Mouse (Mus musculus) embryo, embryonic 10.5 days (tissue): ENCODE results near the gene Khk.
A peak's percentile ranks its signal among the peaks of the same experiment; 100 is the strongest.

Experiments
- DNase-seq: peaks from one replicate; pipeline ENCODE4 v3.0.0-alpha.2; 2015; ENCODE audit warnings: low spot score

The Khk gene

GRCm38 (mm10) chr5:30913060-30913841 lies 8.0 kb upstream of the Khk start, which contains the start of gene Emilin1:
Gene Emilin1 (plus strand): TSS chr5:30913402.
- DNase-seq = peak; percentile 91

DNA sequence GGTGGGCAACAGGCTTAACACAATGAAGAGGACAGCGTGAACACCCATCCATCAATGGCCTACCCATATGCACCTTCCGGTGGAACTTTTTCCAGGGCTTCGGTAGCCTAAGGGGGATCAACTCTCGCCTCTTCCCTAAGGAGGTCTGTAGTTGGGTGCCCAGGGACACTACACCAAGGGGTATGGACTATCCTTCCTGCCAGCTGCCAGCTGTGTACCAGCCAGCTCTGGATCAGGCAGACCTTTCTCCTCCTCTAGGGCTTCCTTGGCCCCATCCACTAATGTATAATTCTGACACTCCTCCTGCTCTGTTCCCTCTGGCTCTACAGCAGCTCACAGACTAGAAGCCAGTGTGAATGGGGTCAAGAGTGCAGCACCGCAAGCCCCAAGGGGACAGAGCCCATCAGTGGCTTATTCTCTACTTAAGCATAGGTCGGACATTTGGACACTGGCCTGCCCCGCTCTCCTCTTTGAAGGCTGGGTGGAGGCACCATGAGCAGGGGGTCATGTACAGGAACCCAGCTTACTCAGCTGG lies 7.1 kb upstream of the Khk start:
- DNase-seq = peak; percentile 29

DNA sequence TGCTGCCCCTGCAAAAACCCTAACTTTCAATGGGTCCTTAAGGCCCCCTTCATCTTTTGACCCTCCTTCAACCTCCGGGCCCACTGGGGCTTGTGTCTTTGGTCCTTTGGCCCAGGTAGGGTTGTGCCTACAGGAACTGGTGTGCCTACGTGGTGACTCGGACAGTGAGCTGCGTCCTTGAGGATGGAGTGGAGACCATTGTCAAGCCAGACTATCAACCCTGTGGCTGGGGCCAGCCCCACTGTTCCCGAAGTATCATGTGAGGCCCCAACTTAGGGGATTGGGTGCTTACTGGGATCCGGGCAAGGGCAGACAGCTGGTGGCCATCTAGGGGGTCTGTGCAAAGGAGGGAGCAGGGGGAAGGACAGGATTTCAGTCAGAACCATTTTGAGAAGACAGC lies 6.4 kb upstream of the Khk start:
- DNase-seq = no peak

GRCm38 (mm10) chr5:30915456-30915855 lies 5.8 kb upstream of the Khk start:
- DNase-seq = no peak

GRCm38 (mm10) chr5:30915974-30916433 lies 5.2 kb upstream of the Khk start:
- peak; percentile 99 for DNase-seq

GRCm38 (mm10) chr5:30916841-30917240 lies 4.4 kb upstream of the Khk start:
- DNase-seq = no peak

GRCm38 (mm10) chr5:30917348-30917747 lies 3.9 kb upstream of the Khk start:
- DNase-seq = no peak

DNA sequence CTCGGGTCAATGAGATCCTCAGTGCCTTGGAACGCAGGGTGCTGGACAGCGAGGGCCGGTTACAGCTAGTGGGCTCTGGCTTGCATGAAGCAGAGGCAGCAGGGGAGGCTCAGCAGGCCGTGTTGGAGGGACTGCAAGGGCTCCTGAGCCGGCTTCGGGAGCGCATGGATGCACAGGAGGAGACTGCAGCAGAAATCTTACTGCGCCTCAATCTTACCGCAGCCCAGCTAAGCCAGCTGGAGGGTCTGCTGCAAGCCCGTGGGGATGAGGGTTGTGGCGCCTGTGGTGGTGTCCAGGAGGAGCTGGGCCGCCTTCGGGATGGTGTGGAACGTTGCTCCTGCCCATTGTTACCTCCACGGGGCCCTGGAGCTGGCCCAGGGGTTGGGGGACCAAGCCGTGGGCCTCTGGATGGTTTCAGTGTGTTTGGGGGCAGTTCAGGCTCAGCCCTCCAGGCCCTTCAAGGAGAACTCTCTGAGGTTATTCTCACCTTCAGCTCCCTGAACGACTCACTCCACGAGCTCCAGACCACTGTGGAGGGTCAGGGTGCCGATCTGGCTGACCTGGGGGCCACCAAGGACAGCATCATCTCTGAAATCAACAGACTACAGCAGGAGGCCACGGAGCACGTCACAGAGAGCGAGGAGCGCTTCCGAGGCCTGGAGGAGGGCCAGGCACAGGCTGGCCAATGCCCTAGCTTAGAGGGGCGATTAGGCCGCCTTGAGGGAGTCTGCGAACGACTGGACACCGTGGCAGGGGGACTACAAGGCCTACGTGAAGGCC lies 3.1 kb upstream of the Khk start:
- no peak for DNase-seq

DNA sequence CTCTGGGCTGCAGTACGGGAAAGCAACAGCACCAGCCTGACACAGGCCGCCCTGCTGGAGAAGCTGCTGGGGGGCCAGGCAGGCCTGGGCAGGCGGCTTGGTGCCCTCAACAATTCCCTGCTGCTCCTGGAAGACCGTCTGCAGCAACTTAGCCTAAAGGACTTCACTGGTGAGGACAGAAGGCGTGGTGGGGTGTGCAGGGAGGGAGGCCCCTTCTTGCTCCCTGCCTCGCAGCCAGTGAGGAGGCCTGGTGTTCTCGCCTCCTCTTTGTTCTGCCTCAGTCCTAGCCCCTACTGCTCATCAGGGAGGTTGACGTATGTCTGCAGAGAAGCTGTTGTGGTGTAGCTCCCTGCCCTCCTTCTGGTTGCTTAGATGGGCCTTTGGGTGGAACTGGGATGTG lies 2.5 kb upstream of the Khk start:
- no peak for DNase-seq

DNA sequence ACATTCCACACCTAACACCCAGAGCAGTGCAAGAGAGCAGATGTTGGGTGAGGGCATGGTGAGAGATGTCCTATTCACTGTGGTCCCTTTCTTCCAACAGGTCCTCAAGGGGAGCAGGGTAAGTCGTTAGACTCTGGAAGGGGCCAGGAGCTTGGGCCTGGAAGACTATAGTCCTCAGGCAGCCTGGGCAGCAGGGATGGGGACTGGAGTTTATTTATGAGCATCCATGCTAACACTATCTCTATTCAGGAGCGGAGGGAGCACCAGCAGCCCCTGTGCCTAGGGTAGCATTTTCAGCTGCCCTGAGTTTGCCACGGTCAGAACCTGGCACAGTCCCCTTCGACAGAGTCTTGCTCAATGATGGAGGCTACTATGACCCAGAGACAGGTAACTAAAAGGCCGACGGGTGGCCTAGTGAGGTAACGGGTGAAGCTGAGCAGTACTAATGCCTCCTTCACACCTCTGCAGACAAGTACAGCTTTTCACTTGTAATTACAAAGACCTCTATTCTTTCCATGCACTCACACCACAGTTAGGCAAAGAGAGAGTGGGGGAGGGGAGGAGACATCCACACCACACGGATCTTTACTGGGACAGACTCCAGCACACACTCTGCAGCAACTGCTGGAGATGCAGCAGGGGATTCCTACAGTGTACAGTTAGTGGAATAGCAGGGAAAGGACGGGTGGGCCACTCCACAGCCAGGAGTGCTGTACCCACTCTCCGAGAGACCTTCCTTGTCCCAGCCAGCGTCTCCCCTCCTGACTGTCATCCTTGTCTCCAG lies 1.2 kb upstream of the Khk start:
- DNase-seq = no peak

GRCm38 (mm10) chr5:30920621-30921020 lies 610 bp upstream of the Khk start:
- DNase-seq = no peak

DNA sequence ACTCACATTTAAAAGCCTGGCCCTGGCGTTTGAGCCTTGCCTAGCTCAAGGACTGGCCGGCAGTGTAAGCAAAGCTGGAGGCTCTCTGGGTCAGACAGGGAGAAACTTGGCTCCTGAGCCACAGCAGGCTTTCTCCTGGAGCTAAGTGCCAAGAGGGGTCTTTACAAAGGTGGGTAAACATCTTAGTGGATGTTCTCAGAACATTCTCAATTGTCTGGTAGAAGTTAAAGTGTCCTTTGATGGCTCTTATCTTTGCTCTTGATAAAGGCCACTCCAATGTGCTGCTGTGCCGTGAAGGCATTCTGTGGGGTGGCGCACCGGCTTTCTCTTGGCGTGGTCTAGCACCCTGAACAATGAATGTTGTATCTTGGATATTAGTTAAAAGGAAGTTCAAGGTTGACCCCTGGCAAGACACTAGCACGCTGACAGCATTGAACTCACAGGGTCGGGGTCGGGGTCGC lies 1.4 kb downstream of the Khk start:
- no peak for DNase-seq

GRCm38 (mm10) chr5:30923119-30923518 lies 1.9 kb downstream of the Khk start:
- no peak for DNase-seq

GRCm38 (mm10) chr5:30924614-30925013 lies 3.4 kb downstream of the Khk start:
- no peak for DNase-seq

- no peak for DNase-seq
Observed at GRCm38 (mm10) chr5:30925217-30925616, 4.0 kb downstream of the Khk start.

DNA sequence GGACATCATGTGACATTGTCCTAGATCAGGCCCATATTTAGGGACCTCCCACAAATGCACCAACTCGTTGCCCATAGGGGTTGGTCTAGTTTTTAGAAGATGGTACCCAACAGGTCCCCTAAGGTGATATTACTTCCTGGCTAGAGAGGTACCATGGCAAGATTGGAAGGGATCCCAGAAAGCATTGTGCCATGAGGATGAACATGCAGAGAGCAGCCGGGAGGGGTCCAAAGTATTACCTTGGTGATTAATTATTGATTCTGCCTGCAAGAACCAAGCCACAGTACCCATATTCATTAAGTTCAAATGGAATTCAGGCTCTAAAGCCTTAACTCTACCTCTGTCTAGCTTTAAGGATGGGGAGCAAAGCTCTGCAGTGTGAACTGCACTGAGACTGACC lies 4.8 kb downstream of the Khk start:
- no peak for DNase-seq

DNA sequence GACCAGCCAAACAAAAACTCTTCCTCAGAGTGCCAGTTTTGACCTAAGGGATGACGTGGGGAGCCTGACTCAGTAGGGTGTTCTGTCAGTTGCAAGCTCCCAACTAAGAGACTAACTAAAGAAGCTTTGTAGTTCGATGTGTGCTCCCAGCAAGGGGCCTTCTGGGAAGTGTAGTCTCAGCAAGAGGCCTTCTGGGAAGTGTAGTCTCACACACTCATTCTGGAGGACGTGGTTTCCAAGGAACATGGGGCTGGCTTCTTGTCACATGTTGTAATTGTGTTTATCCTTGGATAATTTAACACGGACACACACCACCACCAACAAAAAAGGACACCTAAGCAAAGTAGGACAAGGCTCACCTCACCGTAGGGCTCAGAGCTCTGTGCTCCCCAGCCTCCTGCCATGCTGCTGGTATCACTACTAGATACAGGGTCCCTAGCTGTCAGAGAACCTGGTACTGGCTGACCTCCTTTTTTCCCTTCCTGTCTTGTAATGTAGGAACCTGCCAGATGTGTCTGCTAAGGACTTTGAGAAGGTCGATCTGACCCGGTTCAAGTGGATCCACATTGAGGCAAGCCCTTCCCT lies 6.8 kb downstream of the Khk start:
- DNase-seq = peak; percentile 61

GRCm38 (mm10) chr5:30930121-30930520 lies 8.9 kb downstream of the Khk start:
- peak; percentile 79 for DNase-seq

DNA sequence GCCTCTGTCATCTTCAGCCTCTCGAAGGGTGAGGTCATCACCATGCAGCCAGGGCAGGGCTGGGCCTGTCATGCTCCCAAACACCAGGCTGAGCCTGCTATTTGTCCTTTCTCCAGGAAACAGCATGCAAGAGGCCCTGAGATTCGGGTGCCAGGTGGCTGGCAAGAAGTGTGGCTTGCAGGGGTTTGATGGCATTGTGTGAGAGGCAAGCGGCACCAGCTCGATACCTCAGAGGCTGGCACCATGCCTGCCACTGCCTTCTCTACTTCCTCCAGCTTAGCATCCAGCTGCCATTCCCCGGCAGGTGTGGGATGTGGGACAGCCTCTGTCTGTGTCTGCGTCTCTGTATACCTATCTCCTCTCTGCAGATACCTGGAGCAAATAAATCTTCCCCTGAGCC lies 9.6 kb downstream of the Khk start:
- no peak for DNase-seq

GRCm38 (mm10) chr5:30931378-30931777 lies 10.1 kb downstream of the Khk start:
- no peak for DNase-seq

DNA sequence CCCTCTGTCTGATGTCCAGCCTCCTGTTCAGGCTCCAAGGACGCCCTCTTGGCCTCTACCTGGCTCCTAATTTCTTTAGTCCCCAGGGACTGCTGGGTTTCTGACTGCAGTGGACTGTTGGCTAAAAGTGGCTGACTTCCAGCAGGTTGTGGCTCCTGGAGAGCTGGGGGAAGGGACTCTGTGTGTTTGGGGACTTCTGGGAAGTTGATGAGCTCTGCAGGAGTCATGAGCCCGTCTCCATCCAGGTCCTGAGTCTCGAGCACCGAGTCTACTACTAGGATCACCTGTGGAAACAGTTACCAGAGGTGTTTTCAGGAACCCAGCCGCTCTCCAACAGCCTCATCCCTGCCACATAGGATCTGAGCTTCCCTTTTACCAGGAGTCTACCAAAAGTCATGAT lies 12.5 kb downstream of the Khk start:
- DNase-seq = no peak
